Mouse (Mus musculus) liver, adult 2 months (tissue): ENCODE data around the gene Nup107.

Source experiments
- CTCF ChIP-seq: fragments of 200-500 bp; IDR thresholded peaks from 2 replicates; pipeline ENCODE4 v1.5.1; 2011; ENCODE audit warnings: low read depth, low read length, control low read depth
- POLR2A ChIP-seq: fragments of 200-500 bp; IDR thresholded peaks from 2 replicates; pipeline ENCODE4 v1.6.1; 2011; ENCODE audit warnings: low read length, control low read depth; ENCODE audit not compliant: insufficient read depth; ENCODE audit errors: extremely low read depth

DNA sequence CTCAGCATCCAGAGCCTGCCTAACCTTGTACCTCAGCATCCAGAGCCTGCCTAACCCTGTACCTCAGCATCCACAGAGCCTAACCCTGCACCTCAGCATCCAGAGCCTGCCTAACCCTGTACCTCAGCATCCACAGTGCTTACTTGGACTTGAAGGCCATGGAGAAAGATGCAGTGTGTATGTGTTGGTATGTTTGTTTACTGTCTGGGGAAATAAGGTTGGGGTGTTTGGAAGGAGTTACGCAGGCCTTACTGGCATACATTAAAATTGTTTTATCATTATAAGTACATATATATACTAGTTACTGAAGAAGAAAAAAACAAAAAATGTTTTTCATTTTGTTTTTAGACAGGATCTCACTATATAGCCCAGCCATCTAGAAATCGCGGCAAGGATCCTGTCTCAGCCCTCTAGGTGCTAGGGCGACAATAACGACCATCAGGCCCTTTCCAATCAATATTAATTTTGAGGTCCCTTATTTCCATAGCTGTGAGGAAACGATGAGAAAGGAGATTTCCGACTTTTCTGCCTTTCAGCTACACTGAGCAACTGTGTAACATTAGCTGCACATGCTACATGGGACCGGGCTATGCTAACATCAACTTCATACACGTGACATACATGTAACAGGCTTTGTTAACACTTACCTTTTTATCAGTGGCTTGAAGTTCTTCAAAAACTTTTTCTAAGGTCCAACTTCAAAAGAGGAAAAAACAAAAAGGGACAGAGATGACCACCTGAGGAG, 22.8 kb downstream of the Nup107 start:
- no peak for TF ChIP-seq CTCF
- TF ChIP-seq POLR2A = no peak
